Mouse (Mus musculus) limb, embryonic 14.5 days (tissue): ENCODE measurements around the gene Mthfd1l. TPM values are rescaled to one million over a fixed set of nuclear protein-coding genes. Genes with fewer than 3 reads are reported as not detected.

Experiments
- ATAC-seq: fragments of 200-750 bp; cut with Nextera tagmentation; 2 replicates; pipeline ENCODE4 v1.8.0; 2017; ENCODE audit warnings: low read depth, moderate number of reproducible peaks, moderate TSS enrichment; ENCODE audit not compliant: low FRiP score
- DNase-seq: peaks from one replicate; pipeline ENCODE4 v3.0.0-alpha.2; 2015; ENCODE audit warnings: low spot score
- H3K27ac ChIP-seq: fragments of 300-500 bp; sonication (generic); replicated peaks from 2 replicates; pipeline ENCODE4 v1.5.1; 2014; ENCODE audit warnings: low read depth, mild to moderate bottlenecking, low read length, moderate library complexity, mixed read lengths
- H3K27me3 ChIP-seq: fragments of 300-500 bp; sonication (generic); 2 replicates; pipeline ENCODE4 v1.6.1; 2014; ENCODE audit warnings: low read length, mixed read lengths; ENCODE audit not compliant: control insufficient read depth, insufficient read depth
- H3K36me3 ChIP-seq: fragments of 300-500 bp; sonication (generic); 2 replicates; pipeline ENCODE4 v1.6.1; 2014; ENCODE audit warnings: mild to moderate bottlenecking, low read length, moderate library complexity, mixed read lengths; ENCODE audit not compliant: control insufficient read depth, insufficient read depth
- H3K4me1 ChIP-seq: fragments of 300-500 bp; sonication (generic); 2 replicates; pipeline ENCODE4 v1.6.1; 2014; ENCODE audit warnings: antibody characterized with exemption, low read length, mixed read lengths; ENCODE audit not compliant: control insufficient read depth, insufficient read depth
- H3K4me2 ChIP-seq: fragments of 300-500 bp; sonication (generic); replicated peaks from 2 replicates; pipeline ENCODE4 v1.6.1; 2014; ENCODE audit warnings: low read depth, mild to moderate bottlenecking, low read length, moderate library complexity; ENCODE audit not compliant: severe bottlenecking
- H3K4me3 ChIP-seq: fragments of 300-500 bp; sonication (generic); replicated peaks from 2 replicates; pipeline ENCODE4 v1.5.1; 2014; ENCODE audit warnings: low read length
- H3K9ac ChIP-seq: fragments of 300-500 bp; sonication (generic); 2 replicates; pipeline ENCODE4 v1.6.1; 2014; ENCODE audit warnings: mild to moderate bottlenecking, low read depth, low read length, moderate library complexity; ENCODE audit not compliant: severe bottlenecking
- H3K9me3 ChIP-seq: fragments of 300-500 bp; sonication (generic); 2 replicates; pipeline ENCODE4 v1.6.1; 2016; ENCODE audit warnings: low read length; ENCODE audit not compliant: control insufficient read depth
- POLR2A ChIP-seq: fragments of 200-500 bp; IDR thresholded peaks from 2 replicates; pipeline ENCODE4 v1.8.0; 2012; ENCODE audit warnings: inconsistent platforms, mild to moderate bottlenecking, moderate library complexity, borderline replicate concordance; ENCODE audit not compliant: insufficient read depth, insufficient read length; ENCODE audit errors: extremely low read depth
- WGBS: fragments of 180-500 bp; shearing (Covaris S2); extraction: QIAGEN DNeasy Blood & Tissue Kit; methylation state at CpG from one replicate; pipeline ENCODE4 v1.1.7; 2014; 5-methylcytosine and 5-hydroxymethylcytosine counted together
- polyA plus RNA-seq, 2 experiments: library from polyadenylated mRNA; depleted of rRNA in 1 of 2; stranded (reverse) in 1 of 2; unstranded in 1 of 2; fragments of >200 nt; fragmentation: Nextera tagmentation in 1 of 2; extraction: Ambion mirVana in 1 of 2; gene quantifications; 2 replicates each; pipeline versions ENCODE4 v1.2.1 to v1.2.3; 2012 to 2014

Gene Mthfd1l
- polyA plus RNA-seq, 2 experiments = 10.2 to 10.4 TPM

GRCm38 (mm10) chr10:4174717-4175116 is 201.8 kb downstream of the Mthfd1l start:
- Histone ChIP-seq H3K4me1 (no peaks in the 10 kb centered on the region), H3K9me3 (no peaks in the 10 kb centered on the region), H3K27ac (no peak overlapping the region), H3K36me3 (no peaks in the 10 kb centered on the region), H3K4me2 (no peak overlapping the region), H3K27me3 (no peaks in the 10 kb centered on the region), H3K4me3 (no peak overlapping the region), H3K9ac (no peak overlapping the region)
- TF ChIP-seq POLR2A = no peak
- WGBS = 78% methylated on average over 3 of the region's 3 CpGs
- no peak for ATAC-seq
- no peak for DNase-seq

DNA sequence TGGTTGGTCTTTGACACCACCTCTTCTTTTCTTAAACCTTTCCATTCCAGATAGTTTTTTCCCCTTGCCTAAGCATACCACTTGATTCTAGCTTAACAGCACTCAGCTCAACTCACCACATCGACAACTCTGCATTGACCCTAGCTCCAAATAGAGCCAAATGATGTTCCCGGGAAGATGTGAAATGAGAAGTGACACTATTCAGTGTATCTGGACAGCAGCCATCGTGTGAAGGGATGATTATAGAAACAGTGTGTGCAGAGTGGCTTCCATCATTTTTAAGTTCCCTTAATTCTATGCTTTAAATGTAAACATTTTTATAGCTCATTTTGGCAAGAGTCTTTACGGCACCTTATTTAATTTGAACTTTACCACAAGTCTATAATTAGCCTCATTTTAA is 204.4 kb downstream of the Mthfd1l start:
- H3K9me3 ChIP-seq = no peaks in the 10 kb centered on the region
- no peaks in the 10 kb centered on the region for H3K36me3 ChIP-seq
- DNase-seq (no peak), ATAC-seq (no peak)
- H3K27ac ChIP-seq = no peak overlapping the region
- no peak overlapping the region for H3K9ac ChIP-seq
- no peak overlapping the region for H3K4me2 ChIP-seq
- WGBS = 64% methylated on average over 4 of the region's 4 CpGs
- no peak overlapping the region for H3K4me3 ChIP-seq
- H3K4me1 ChIP-seq = no peaks in the 10 kb centered on the region
- no peak for TF ChIP-seq POLR2A
- no peaks in the 10 kb centered on the region for H3K27me3 ChIP-seq

- no peak overlapping the region for H3K9ac ChIP-seq
- no peak overlapping the region for H3K4me2 ChIP-seq
- 78% methylated on average over 7 of the region's 7 CpGs for WGBS
- no peak overlapping the region for H3K4me3 ChIP-seq
- ATAC-seq (no peak), DNase-seq (peak; percentile 77)
- no peaks in the 10 kb centered on the region for H3K36me3 ChIP-seq
- H3K4me1 ChIP-seq = no peaks in the 10 kb centered on the region
- no peaks in the 10 kb centered on the region for H3K9me3 ChIP-seq
- TF ChIP-seq POLR2A = no peak
- H3K27me3 ChIP-seq = no peaks in the 10 kb centered on the region
- no peak overlapping the region for H3K27ac ChIP-seq
Observed at GRCm38 (mm10) chr10:4179049-4179790, 206.3 kb downstream of the Mthfd1l start.

DNA sequence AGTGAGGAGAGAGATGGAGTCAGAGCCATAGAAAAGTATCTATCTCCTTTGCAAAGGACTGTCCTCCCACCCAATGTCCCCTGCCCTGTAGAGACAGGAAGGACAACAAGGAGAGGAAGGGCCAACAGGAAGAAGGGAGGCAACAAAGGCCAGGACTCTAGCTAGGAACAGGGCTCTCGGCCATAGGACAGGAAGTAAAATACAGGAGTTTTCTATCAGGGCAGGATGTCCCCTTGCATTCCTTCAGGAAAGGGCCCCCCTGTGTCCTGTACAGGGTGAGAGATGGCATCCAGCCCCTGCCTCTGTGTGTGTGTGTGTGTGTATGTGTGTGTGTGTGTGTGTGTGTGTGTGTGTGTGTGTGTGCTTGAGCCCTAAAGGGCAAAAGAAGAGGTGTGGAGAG is 209.0 kb downstream of the Mthfd1l start:
- no peak overlapping the region for H3K9ac ChIP-seq
- H3K4me1 ChIP-seq = no peaks in the 10 kb centered on the region

GRCm38 (mm10) chr10:4182406-4182805 is 209.5 kb downstream of the Mthfd1l start:
- Histone ChIP-seq H3K4me3 (no peak overlapping the region), H3K4me2 (no peak overlapping the region), H3K27ac (no peak overlapping the region), H3K4me1 (no peaks in the 10 kb centered on the region), H3K9me3 (no peaks in the 10 kb centered on the region), H3K9ac (no peak overlapping the region), H3K27me3 (no peaks in the 10 kb centered on the region), H3K36me3 (no peaks in the 10 kb centered on the region)
- WGBS = 83% methylated on average over 2 of the region's 2 CpGs
- ATAC-seq (no peak), DNase-seq (no peak)
- no peak for TF ChIP-seq POLR2A

More for the DNA sequence above, 209.0 kb downstream of the Mthfd1l start:
- DNase-seq (no peak), ATAC-seq (no peak)
- Histone ChIP-seq H3K27ac (no peak overlapping the region), H3K4me3 (no peak overlapping the region), H3K9me3 (no peaks in the 10 kb centered on the region), H3K36me3 (no peaks in the 10 kb centered on the region), H3K27me3 (no peaks in the 10 kb centered on the region), H3K4me2 (no peak overlapping the region)
- TF ChIP-seq POLR2A = no peak
- 38% methylated on average over 1 of the region's 1 CpGs for WGBS
